Mouse (Mus musculus) MEL (cell line): ENCODE results near the gene Tmub2. TPM values are rescaled to one million over a fixed set of nuclear protein-coding genes. Genes with fewer than 3 reads are reported as not detected.
A peak's percentile ranks its signal among the peaks of the same experiment; 100 is the strongest.

Source experiments
- DNase-seq: peaks from one replicate; pipeline ENCODE4 v3.0.0; 2011; ENCODE audit warnings: low read depth, low spot score
- H3K27ac ChIP-seq: 2 replicates; pipeline ENCODE4 v1.5.1; 2012; ENCODE audit warnings: low read depth, mild to moderate bottlenecking, control low read depth, low read length, moderate library complexity; ENCODE audit not compliant: control insufficient read depth
- H3K27me3 ChIP-seq, 2 experiments: fragments of 150-350 bp in 1 of 2; sonication (generic) in 1 of 2; 2 replicates each; pipeline ENCODE4 v1.6.1; 2012; ENCODE audit warnings: low read length in 2 of 2, mild to moderate bottlenecking in 2 of 2, improper control_type of control experiment in 1 of 2, moderate library complexity in 1 of 2; ENCODE audit not compliant: insufficient read depth in 2 of 2, control insufficient read depth in 1 of 2
- H3K36me3 ChIP-seq, 2 experiments: 2 replicates each; pipeline ENCODE4 v1.6.1; 2012 to 2014; ENCODE audit warnings: low read length in 2 of 2, improper control_type of control experiment in 1 of 2, inconsistent platforms in 1 of 2, mild to moderate bottlenecking in 1 of 2; ENCODE audit not compliant: insufficient read depth in 2 of 2, control insufficient read depth in 1 of 2
- H3K4me1 ChIP-seq, 2 experiments: fragments of 150-350 bp in 1 of 2; sonication (generic) in 1 of 2; 2 replicates each; pipeline ENCODE4 v1.6.1; 2012; ENCODE audit warnings: low read length in 2 of 2, improper control_type of control experiment in 1 of 2, mild to moderate bottlenecking in 1 of 2; ENCODE audit not compliant: insufficient read depth in 2 of 2, control insufficient read depth in 1 of 2
- H3K4me3 ChIP-seq, 2 experiments: fragments of 150-350 bp in 1 of 2; sonication (generic) in 1 of 2; 2 replicates each; pipeline ENCODE4 v1.5.1; 2012; ENCODE audit warnings: low read depth in 2 of 2, low read length in 2 of 2, mild to moderate bottlenecking in 2 of 2, moderate library complexity in 2 of 2, control low read depth in 1 of 2, improper control_type of control experiment in 1 of 2; ENCODE audit not compliant: control insufficient read depth in 1 of 2, insufficient read depth in 1 of 2
- H3K79me2 ChIP-seq: 2 replicates; pipeline ENCODE4 v1.6.1; 2012; ENCODE audit warnings: mild to moderate bottlenecking, low read length, moderate library complexity; ENCODE audit not compliant: control insufficient read depth, poor library complexity, insufficient read depth
- H3K9ac ChIP-seq: 2 replicates; pipeline ENCODE4 v1.6.1; 2012; ENCODE audit warnings: low read depth, mild to moderate bottlenecking, control low read depth, low read length, moderate library complexity; ENCODE audit not compliant: control insufficient read depth, poor library complexity, severe bottlenecking
- H3K9me3 ChIP-seq: fragments of 150-350 bp; sonication (generic); replicated peaks from 2 replicates; pipeline ENCODE4 v1.6.1; 2012; ENCODE audit warnings: mild to moderate bottlenecking, low read length, improper control_type of control experiment, moderate library complexity; ENCODE audit not compliant: insufficient read depth
- CHD1 ChIP-seq: IDR thresholded peaks from 2 replicates; pipeline ENCODE4 v1.6.1; 2012; ENCODE audit warnings: low read depth, mild to moderate bottlenecking, inconsistent platforms, low read length, improper control_type of control experiment
- CTCF ChIP-seq, 3 experiments: IDR thresholded peaks in 2 of 3; conservative IDR thresholded peaks in 1 of 3; 2 replicates each; pipeline ENCODE4 v1.5.1; 2011 to 2012; ENCODE audit warnings: low read length in 3 of 3, low read depth in 2 of 3, mild to moderate bottlenecking in 2 of 3, improper control_type of control experiment in 1 of 3, inconsistent platforms in 1 of 3, mixed read lengths in 1 of 3, moderate library complexity in 1 of 3; ENCODE audit not compliant: control insufficient read depth in 1 of 3, insufficient read depth in 1 of 3, poor library complexity in 1 of 3, severe bottlenecking in 1 of 3
- GATA1 ChIP-seq: IDR thresholded peaks from 2 replicates; pipeline ENCODE4 v1.6.1; 2011; ENCODE audit warnings: low read depth, low read length, improper control_type of control experiment
- JUND ChIP-seq: IDR thresholded peaks from 2 replicates; pipeline ENCODE4 v1.6.1; 2011; ENCODE audit warnings: low read depth, mild to moderate bottlenecking, improper control_type of control experiment, low read length
- KAT2A ChIP-seq: conservative IDR thresholded peaks from 2 replicates; pipeline ENCODE4 v1.6.1; 2012; ENCODE audit warnings: low read depth, low read length, improper control_type of control experiment, inconsistent platforms
- MAFK ChIP-seq: IDR thresholded peaks from 2 replicates; pipeline ENCODE4 v1.6.1; 2011; ENCODE audit warnings: low read depth, mild to moderate bottlenecking, low read length, improper control_type of control experiment, borderline replicate concordance
- MAX ChIP-seq: IDR thresholded peaks from 2 replicates; pipeline ENCODE4 v1.6.1; 2011; ENCODE audit warnings: low read length, improper control_type of control experiment
- MAZ ChIP-seq: IDR thresholded peaks from 2 replicates; pipeline ENCODE4 v1.6.1; 2012; ENCODE audit warnings: low read depth, mild to moderate bottlenecking, inconsistent platforms, low read length, improper control_type of control experiment
- NELFE ChIP-seq: IDR thresholded peaks from 2 replicates; pipeline ENCODE4 v1.6.1; 2011; ENCODE audit warnings: low read depth, low read length, improper control_type of control experiment
- NRF1 ChIP-seq: IDR thresholded peaks from 2 replicates; pipeline ENCODE4 v1.6.1; 2014; ENCODE audit warnings: low read depth, mild to moderate bottlenecking, inconsistent platforms, low read length, improper control_type of control experiment, moderate library complexity; ENCODE audit not compliant: poor library complexity, insufficient read depth, severe bottlenecking
- POLR2A ChIP-seq, 2 experiments: IDR thresholded peaks; 2 replicates each; pipeline ENCODE4 v1.6.1; 2011 to 2012; ENCODE audit warnings: low read length in 2 of 2, mild to moderate bottlenecking in 2 of 2, control low read depth in 1 of 2, improper control_type of control experiment in 1 of 2, low read depth in 1 of 2, moderate library complexity in 1 of 2; ENCODE audit not compliant: control insufficient read depth in 1 of 2, insufficient read depth in 1 of 2, poor library complexity in 1 of 2
- POLR2AphosphoS2 ChIP-seq: IDR thresholded peaks from 2 replicates; pipeline ENCODE4 v1.6.1; 2011; ENCODE audit warnings: low read length, improper control_type of control experiment
- RCOR1 ChIP-seq: IDR thresholded peaks from 2 replicates; pipeline ENCODE4 v1.6.1; 2012; ENCODE audit warnings: low read depth, mild to moderate bottlenecking, inconsistent platforms, low read length, improper control_type of control experiment
- SMC3 ChIP-seq: IDR thresholded peaks from 2 replicates; pipeline ENCODE4 v1.6.1; 2011; ENCODE audit warnings: low read depth, low read length, improper control_type of control experiment
- TBP ChIP-seq: IDR thresholded peaks from 2 replicates; pipeline ENCODE4 v1.8.0; 2011; ENCODE audit warnings: low read depth, low read length, improper control_type of control experiment
- TCF12 ChIP-seq: IDR thresholded peaks from 2 replicates; pipeline ENCODE4 v1.6.1; 2014; ENCODE audit warnings: low read depth, mild to moderate bottlenecking, inconsistent platforms, low read length, improper control_type of control experiment, moderate library complexity
- UBTF ChIP-seq: IDR thresholded peaks from 2 replicates; pipeline ENCODE4 v1.6.1; 2012; ENCODE audit warnings: low read depth, mild to moderate bottlenecking, inconsistent platforms, low read length, improper control_type of control experiment, moderate library complexity, borderline replicate concordance; ENCODE audit not compliant: insufficient read depth
- ZNF384 ChIP-seq: IDR thresholded peaks from 2 replicates; pipeline ENCODE4 v1.6.1; 2012; ENCODE audit warnings: low read depth, mild to moderate bottlenecking, inconsistent platforms, low read length, improper control_type of control experiment
- polyA plus RNA-seq, 2 experiments: library from polyadenylated mRNA; stranded (reverse) in 1 of 2; unstranded in 1 of 2; fragments of >175 nt in 1 of 2; fragments of >200 nt in 1 of 2; gene quantifications; 2 replicates each; pipeline versions ENCODE4 v1.2.1 to v1.2.4; 2012; ENCODE audit warnings: low replicate concordance in 2 of 2, low read depth in 1 of 2; ENCODE audit not compliant: insufficient read length in 2 of 2, insufficient read depth in 1 of 2, missing spikeins in 1 of 2
- total RNA-seq: library from RNA; depleted of rRNA; stranded (reverse); fragments of 300-350 nt; gene quantifications from 2 replicates; pipeline ENCODE4 v1.2.3, GENCODE M21; 2012

Gene Tmub2
- total and polyA plus RNA-seq, 3 experiments: 29.3 to 40.5 TPM; not detected in 1

- Histone ChIP-seq H3K27ac (no peak overlapping the region), H3K4me3 (no peak overlapping the region), H3K9ac (no peak overlapping the region), H3K4me1 (peaks cover 8 to 14% of the 10 kb centered on the region in 2 experiments), H3K36me3 (peaks cover 0 to 11% of the 10 kb centered on the region in 2 experiments; a peak in 3 of 4 replicates), H3K79me2 (no peaks in the 10 kb centered on the region)
- DNase-seq: peak; percentile 62
- TF ChIP-seq CTCF (IDR thresholded peaks at IDR 0.05 in 2 of 3, conservative IDR thresholded peaks at IDR 0.05 in 1 of 3; ENCODE audit: control insufficient read depth in 1 of 3, insufficient read depth in 1 of 3, low read depth in 2 of 3, low read length in 3 of 3, poor library complexity in 1 of 3, severe bottlenecking in 1 of 3) (peak; percentile 43 to 60 (median 51)), TBP (no peak), MAFK (no peak), SMC3 (peak; percentile 11; the same call in 1 of the 2 replicates), JUND (no peak), MAX (0 out of 2 replicates have a peak, but pooled peaks have one; percentile 11)
- TF ChIP-seq, all 39 proteins: peak for 3
- Histone ChIP-seq H3K9me3 (no peaks in the 10 kb centered on the region), H3K27me3 (no peaks in the 10 kb centered on the region)
Measured at GRCm38 (mm10) chr11:102257514-102257913, 27.2 kb upstream of the Tmub2 start.

- DNase-seq: peak; percentile 66
- H3K9ac ChIP-seq: no peak overlapping the region
- no peak overlapping the region for H3K4me3 ChIP-seq
- peaks cover 8 to 14% of the 10 kb centered on the region in 2 experiments for H3K4me1 ChIP-seq
- H3K9me3 ChIP-seq: no peaks in the 10 kb centered on the region
- no peak overlapping the region; the same call in 1 of the 2 replicates for H3K27ac ChIP-seq
- TF ChIP-seq TCF12: no peak
- TF ChIP-seq KAT2A: no peak
- TF ChIP-seq POLR2A (IDR thresholded peaks at IDR 0.05; ENCODE audit: control insufficient read depth in 1 of 2, insufficient read depth in 1 of 2, low read depth in 1 of 2, low read length in 2 of 2, poor library complexity in 1 of 2): no peak
- no peak for TF ChIP-seq UBTF
- no peak for TF ChIP-seq CHD1
- peak; percentile 31; the same call in 1 of the 2 replicates for TF ChIP-seq RCOR1
- no peak for TF ChIP-seq ZNF384
- TF ChIP-seq NRF1: no peak
- TF ChIP-seq GATA1: peak; percentile 74
- no peak for TF ChIP-seq MAZ
- TF ChIP-seq NELFE: no peak
- TF ChIP-seq POLR2AphosphoS2: no peak; the same call in 1 of the 2 replicates
- no peaks in the 10 kb centered on the region for H3K27me3 ChIP-seq
- peaks cover 0 to 11% of the 10 kb centered on the region in 2 experiments; a peak in 3 of 4 replicates for H3K36me3 ChIP-seq
- H3K79me2 ChIP-seq: no peaks in the 10 kb centered on the region
Measured at GRCm38 (mm10) chr11:102258095-102258494, 26.6 kb upstream of the Tmub2 start.
